Mouse (Mus musculus) intestine, embryonic 15.5 days (tissue): ENCODE data around the gene Rplp0. TPM values are rescaled to one million over a fixed set of nuclear protein-coding genes. Genes with fewer than 3 reads are reported as not detected.
A peak's percentile ranks its signal among the peaks of the same experiment; 100 is the strongest.

ENCODE experiments used
- ATAC-seq: fragments of 200-750 bp; cut with Nextera tagmentation; 2 replicates; pipeline ENCODE4 v1.8.0; 2017; ENCODE audit warnings: moderate TSS enrichment, moderate library complexity
- H3K27ac ChIP-seq: fragments of 300-500 bp; sonication (generic); 2 replicates; pipeline ENCODE4 v1.5.1; 2015; ENCODE audit warnings: mild to moderate bottlenecking, inconsistent platforms
- H3K27me3 ChIP-seq: fragments of 300-500 bp; sonication (generic); replicated peaks from 2 replicates; pipeline ENCODE4 v1.6.1; 2015; ENCODE audit warnings: inconsistent platforms
- H3K36me3 ChIP-seq: fragments of 300-500 bp; sonication (generic); 2 replicates; pipeline ENCODE4 v1.6.1; 2015; ENCODE audit warnings: inconsistent platforms
- H3K4me1 ChIP-seq: fragments of 300-500 bp; sonication (generic); replicated peaks from 2 replicates; pipeline ENCODE4 v1.6.1; 2015; ENCODE audit warnings: inconsistent platforms
- H3K4me2 ChIP-seq: fragments of 300-500 bp; sonication (generic); replicated peaks from 2 replicates; pipeline ENCODE4 v1.6.1; 2015; ENCODE audit warnings: mild to moderate bottlenecking, inconsistent platforms
- H3K4me3 ChIP-seq: fragments of 300-500 bp; sonication (generic); replicated peaks from 2 replicates; pipeline ENCODE4 v1.5.1; 2015; ENCODE audit warnings: inconsistent platforms
- H3K9ac ChIP-seq: fragments of 300-500 bp; sonication (generic); 2 replicates; pipeline ENCODE4 v1.6.1; 2015; ENCODE audit warnings: inconsistent platforms
- H3K9me3 ChIP-seq: fragments of 300-500 bp; sonication (generic); 2 replicates; pipeline ENCODE4 v1.6.1; 2016; ENCODE audit warnings: inconsistent platforms
- WGBS: fragments of 180-500 bp; shearing (Covaris S2); methylation state at CpG from one replicate; pipeline ENCODE4 v1.1.7; 2015; 5-methylcytosine and 5-hydroxymethylcytosine counted together
- polyA plus RNA-seq: library from polyadenylated mRNA; unstranded; fragments of >200 nt; fragmentation: Nextera tagmentation; extraction: Ambion mirVana; gene quantifications from 2 replicates; pipeline ENCODE4 v1.2.1, GENCODE M21; 2015

Gene Rplp0
- polyA plus RNA-seq, 1 experiment from 2014 or later, result 1,607 TPM

DNA sequence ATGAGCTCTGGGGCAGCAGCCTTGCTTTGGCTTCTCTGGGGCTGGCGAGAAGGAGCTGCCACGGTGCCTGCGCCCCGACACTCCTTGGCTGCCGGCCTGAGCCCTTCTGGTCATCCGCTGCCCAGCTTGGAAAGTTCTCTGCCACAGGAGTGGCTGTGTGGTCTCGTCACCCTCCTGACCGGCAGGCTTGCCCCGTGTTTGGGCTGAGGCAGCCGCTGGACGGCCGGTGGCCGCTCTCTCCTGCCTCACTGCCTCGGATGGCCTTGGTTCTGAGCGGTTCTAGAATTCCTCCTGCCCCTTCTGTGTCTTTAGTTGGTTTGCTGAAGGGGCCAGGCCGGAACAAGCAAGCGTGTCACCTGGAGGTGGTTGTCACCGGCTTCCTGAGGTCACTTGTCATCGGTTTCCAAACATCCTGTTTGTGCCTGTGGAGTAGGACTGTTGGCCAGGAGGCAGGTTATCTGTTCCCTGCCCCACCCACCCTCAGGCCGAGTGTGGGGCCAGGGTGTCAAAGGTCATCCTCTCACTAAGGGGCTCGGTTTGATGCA is 38.9 kb upstream of the Rplp0 start:
- no peaks in the 10 kb centered on the region for H3K9me3 ChIP-seq
- H3K4me1 ChIP-seq, result peaks cover 57% of the 10 kb centered on the region
- WGBS, result 56% methylated on average over 21 of the region's 21 CpGs
- no peak for ATAC-seq
- no peaks in the 10 kb centered on the region for H3K27me3 ChIP-seq
- H3K9ac ChIP-seq, result peak overlapping the region; percentile 20; the same call in 1 of the 2 replicates
- H3K4me2 ChIP-seq, result peak overlapping the region; percentile 30; the same call in 1 of the 2 replicates
- H3K36me3 ChIP-seq, result no peaks in the 10 kb centered on the region
- peak overlapping the region; percentile 79 for H3K27ac ChIP-seq
- no peak overlapping the region for H3K4me3 ChIP-seq

DNA sequence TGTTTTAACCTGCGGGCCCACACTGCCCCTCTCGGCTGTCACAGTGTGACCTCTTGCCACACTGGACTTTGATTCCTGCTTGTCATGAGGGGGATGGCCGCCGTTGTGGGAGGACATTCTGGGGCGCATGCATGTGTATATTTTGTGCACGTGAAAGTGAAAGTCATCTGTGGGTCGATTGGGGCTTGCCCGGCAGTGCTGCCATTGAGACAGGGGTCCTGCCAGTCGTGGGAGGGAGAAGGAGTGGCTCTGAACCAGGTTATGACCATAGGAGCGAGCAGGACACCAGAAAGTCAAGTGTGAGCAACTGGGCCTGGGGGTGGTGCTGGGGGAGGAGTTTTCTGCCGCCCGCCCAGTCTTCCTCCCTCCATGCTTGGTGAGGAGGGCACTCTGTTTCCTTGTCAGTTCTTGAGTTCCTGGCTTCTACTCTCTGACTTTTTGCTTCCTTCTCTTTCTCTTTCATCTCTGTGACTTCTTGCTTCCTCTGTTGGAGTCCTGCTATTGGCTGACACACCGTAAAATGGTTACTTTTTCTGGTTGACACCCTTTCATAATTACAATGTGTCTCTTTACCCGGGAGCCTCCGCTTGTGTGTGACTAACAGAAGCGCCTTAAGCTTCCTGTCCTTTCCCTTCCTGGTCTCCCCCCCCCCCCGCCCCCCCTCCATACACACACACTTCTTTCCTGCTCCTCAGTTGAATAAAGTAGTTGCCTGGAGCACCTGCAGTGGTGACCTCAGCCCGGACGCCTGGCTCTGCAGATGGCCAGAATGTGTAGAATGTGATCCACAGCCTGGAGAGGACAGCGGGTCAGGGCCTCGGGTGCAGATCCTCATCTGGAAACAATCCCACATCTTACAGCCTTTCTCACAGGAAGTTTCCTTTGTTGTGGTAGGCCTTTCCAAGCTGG is 37.5 kb upstream of the Rplp0 start:
- H3K4me1 ChIP-seq, result peaks cover 59% of the 10 kb centered on the region
- 44% methylated on average over 21 of the region's 21 CpGs for WGBS
- H3K9ac ChIP-seq, result no peak overlapping the region
- no peaks in the 10 kb centered on the region for H3K36me3 ChIP-seq
- H3K27ac ChIP-seq, result peak overlapping the region; percentile 79
- no peaks in the 10 kb centered on the region for H3K27me3 ChIP-seq
- 0 out of 2 replicates have a peak overlapping the region, but pooled peaks have one; percentile 2 for H3K4me3 ChIP-seq
- H3K4me2 ChIP-seq, result peak overlapping the region; percentile 31
- no peaks in the 10 kb centered on the region for H3K9me3 ChIP-seq
- peak; percentile 48 for ATAC-seq

DNA sequence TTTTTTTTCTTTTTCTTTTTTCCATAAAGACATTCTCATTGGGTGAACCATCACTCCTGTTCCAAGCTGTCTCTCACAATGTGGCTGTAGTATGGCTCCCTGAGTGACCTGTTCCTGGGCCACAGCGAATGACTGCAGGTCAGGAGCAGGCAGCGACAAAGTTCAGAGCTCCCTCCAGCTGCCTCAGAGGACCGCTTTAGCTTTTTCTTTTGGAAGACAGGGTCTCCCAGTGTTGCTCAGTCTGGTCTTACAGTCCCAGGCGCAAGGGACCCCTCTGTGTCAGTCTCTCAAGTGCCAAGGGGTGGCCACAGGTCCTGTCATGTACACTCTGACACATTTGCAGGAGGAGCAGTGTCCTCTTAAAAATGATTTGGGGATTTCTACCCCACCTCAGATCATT is 36.7 kb upstream of the Rplp0 start:
- H3K36me3 ChIP-seq, result no peaks in the 10 kb centered on the region
- no peak overlapping the region for H3K9ac ChIP-seq
- H3K27me3 ChIP-seq, result no peaks in the 10 kb centered on the region
- no peak for ATAC-seq
- no peaks in the 10 kb centered on the region for H3K9me3 ChIP-seq
- WGBS, result 92% methylated on average over 4 of the region's 4 CpGs
- peaks cover 59% of the 10 kb centered on the region for H3K4me1 ChIP-seq
- peak overlapping the region; percentile 79 for H3K27ac ChIP-seq
- H3K4me3 ChIP-seq, result no peak overlapping the region
- H3K4me2 ChIP-seq, result no peak overlapping the region

DNA sequence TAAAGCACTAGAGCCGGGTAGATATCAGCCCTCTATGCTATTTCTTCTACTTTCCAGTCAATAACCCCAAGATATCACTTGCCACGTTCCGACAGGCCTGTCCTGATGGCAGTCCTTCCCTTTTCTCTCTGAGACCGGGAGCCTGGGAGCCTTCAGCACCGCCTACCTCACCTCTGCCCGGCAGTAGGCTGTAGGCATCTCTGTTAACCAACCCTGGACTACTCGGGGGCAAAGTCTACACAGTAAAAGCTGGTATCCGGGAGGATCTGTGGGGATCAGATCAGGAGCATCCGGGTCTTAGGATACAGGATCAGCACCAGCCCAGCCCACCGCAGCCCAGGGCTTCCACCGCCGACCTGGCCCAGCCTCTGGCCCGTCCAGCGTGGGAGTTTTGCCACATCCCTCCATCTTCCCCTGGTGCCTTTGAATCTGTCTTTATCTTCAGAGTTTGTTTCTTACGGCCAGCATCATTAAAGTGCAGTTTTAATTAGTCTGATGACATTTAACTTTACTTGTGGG is 36.2 kb upstream of the Rplp0 start:
- no peak overlapping the region for H3K4me2 ChIP-seq
- no peaks in the 10 kb centered on the region for H3K36me3 ChIP-seq
- peak overlapping the region; percentile 79 for H3K27ac ChIP-seq
- H3K9me3 ChIP-seq, result no peaks in the 10 kb centered on the region
- no peak overlapping the region for H3K9ac ChIP-seq
- H3K27me3 ChIP-seq, result no peaks in the 10 kb centered on the region
- 61% methylated on average over 15 of the region's 15 CpGs for WGBS
- peaks cover 59% of the 10 kb centered on the region for H3K4me1 ChIP-seq
- ATAC-seq, result peak; percentile 61
- H3K4me3 ChIP-seq, result no peak overlapping the region

DNA sequence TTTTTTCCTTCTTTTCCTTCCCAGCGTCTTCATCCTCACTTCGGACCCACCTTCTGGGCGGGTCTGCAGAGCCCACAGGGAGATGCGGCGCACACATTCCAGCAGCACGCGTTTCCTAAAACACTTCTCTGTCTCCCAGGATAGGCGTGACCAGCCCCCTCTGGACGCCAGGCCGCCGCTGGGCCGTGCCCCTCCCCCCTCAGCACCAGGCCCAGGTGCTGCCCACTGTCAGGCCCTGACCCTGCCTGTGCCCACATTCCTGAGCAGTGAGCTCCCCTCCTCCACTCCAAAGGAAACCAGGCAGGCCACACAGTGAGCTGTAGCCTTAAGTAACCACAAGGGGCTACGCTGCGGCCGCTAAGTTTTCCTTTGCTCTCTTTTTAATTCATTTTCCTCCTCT is 35.3 kb upstream of the Rplp0 start:
- Histone ChIP-seq H3K4me1 (peaks cover 63% of the 10 kb centered on the region), H3K27ac (peak overlapping the region; percentile 72), H3K9me3 (no peaks in the 10 kb centered on the region), H3K9ac (no peak overlapping the region), H3K27me3 (no peaks in the 10 kb centered on the region), H3K4me3 (no peak overlapping the region), H3K36me3 (no peaks in the 10 kb centered on the region), H3K4me2 (peak overlapping the region; percentile 42)
- 13% methylated on average over 15 of the region's 15 CpGs for WGBS
- ATAC-seq, result peak; percentile 21; the same call in 1 of the 2 replicates

DNA sequence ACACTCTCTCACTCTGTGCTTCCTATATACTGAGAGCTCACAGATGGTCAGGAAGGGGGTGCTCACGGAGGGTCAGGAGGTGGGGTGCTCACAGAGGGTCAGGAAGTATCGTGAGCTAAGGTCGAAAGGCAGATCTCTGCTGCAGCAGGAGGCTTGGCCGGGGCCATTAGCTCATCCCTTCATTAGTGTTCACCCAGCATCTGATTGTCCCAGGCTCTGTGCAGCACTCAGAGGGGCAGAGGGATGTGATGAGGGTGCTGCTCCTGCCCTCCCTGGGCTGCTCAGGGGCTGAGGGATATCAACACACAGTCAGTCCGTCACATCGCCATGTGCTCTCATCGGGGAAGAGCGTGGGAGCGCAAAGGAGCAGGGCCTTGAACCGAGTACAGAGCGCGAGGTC is 34.8 kb upstream of the Rplp0 start:
- Histone ChIP-seq H3K36me3 (no peaks in the 10 kb centered on the region), H3K9me3 (no peaks in the 10 kb centered on the region), H3K27ac (peak overlapping the region; percentile 72; the same call in 1 of the 2 replicates), H3K9ac (no peak overlapping the region), H3K4me2 (peak overlapping the region; percentile 42; the same call in 1 of the 2 replicates), H3K27me3 (no peaks in the 10 kb centered on the region), H3K4me1 (peaks cover 68% of the 10 kb centered on the region), H3K4me3 (no peak overlapping the region)
- 55% methylated on average over 12 of the region's 12 CpGs for WGBS
- ATAC-seq, result peak; percentile 12; the same call in 1 of the 2 replicates

DNA sequence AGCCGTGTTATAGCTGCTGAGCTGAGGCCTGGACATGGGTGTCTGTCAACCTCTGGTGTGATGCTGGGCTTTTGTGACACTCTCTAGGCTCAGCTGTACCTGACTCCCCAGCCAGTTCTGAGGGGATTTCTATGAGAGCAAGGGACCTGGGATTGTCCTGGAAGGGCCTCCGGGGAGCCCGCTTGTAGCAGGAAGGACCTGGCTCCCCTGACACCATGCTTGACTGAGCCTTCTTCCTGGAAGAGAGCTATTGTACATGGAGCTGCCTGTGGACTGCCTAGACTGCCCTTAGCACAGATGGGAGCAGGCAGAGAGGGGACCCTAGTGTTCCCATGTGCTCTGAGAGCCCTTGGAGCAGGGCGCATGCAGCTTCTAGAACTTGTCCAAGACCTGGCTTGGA is 33.9 kb upstream of the Rplp0 start:
- H3K27ac ChIP-seq, result no peak overlapping the region
- no peak for ATAC-seq
- H3K27me3 ChIP-seq, result no peaks in the 10 kb centered on the region
- no peak overlapping the region for H3K4me3 ChIP-seq
- no peaks in the 10 kb centered on the region for H3K36me3 ChIP-seq
- H3K9ac ChIP-seq, result no peak overlapping the region
- H3K9me3 ChIP-seq, result no peaks in the 10 kb centered on the region
- WGBS, result 89% methylated on average over 4 of the region's 4 CpGs
- H3K4me2 ChIP-seq, result no peak overlapping the region
- peaks cover 72% of the 10 kb centered on the region for H3K4me1 ChIP-seq

DNA sequence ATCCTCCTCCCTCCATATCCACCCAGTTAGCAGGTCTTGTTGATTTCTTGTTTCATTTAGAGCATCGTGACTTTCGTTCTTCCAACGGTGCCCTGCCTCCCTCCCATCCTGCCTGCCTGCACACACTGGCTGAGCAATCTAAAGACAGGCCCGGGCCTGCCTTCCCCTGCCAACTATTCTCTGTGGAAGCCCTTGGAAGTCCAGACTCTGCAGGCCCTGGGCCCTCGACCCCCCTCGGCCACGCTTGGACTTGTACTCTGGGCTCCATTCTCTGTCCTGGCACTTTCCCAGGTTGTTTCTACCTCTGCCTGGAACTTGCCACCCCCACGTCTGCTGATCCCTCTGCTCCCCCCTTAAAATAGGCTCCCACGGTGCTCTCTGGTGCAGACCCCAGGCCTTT is 33.3 kb upstream of the Rplp0 start:
- Histone ChIP-seq H3K36me3 (no peaks in the 10 kb centered on the region), H3K27me3 (no peaks in the 10 kb centered on the region), H3K4me1 (peaks cover 72% of the 10 kb centered on the region), H3K4me2 (no peak overlapping the region), H3K4me3 (no peak overlapping the region), H3K27ac (no peak overlapping the region), H3K9ac (no peak overlapping the region), H3K9me3 (no peaks in the 10 kb centered on the region)
- 82% methylated on average over 9 of the region's 9 CpGs for WGBS
- no peak for ATAC-seq

DNA sequence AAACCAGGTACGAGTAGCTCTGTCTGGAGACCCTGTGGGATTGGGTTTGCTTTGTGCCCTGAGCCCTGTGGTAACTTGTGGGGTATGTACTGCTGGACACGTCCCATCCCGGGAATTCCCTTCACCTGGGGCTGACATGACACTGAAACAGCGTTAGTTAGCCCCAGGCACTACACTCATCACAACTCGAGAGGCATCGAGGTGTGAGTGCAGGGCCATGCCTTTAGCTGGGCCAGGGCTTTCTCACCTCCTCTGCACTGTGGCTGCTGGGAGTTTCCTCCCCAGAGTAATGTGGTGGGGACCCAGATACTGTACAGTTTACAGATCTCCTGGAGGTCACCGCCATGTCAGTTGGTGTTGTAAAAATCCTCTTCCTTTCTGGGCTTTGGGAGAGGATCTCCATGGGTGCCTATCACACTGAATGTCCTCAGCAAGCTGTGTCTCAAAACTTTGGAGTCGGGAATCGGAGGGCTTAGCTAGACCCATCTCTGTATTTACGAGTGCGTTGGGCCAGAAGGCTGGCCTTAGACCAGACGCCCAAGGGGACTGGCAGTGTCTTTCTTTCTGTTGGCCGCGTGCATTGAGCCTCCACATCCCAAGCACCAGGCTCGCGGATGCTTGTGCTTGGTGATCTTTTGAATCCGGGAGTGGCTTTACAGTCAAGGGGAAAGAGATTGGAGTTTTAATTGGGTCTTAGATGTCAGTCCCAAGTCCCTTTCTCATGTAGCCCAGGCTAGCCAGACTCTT is 32.6 kb upstream of the Rplp0 start:
- Histone ChIP-seq H3K4me3 (no peak overlapping the region), H3K27me3 (no peaks in the 10 kb centered on the region), H3K4me1 (peaks cover 73% of the 10 kb centered on the region), H3K4me2 (no peak overlapping the region), H3K27ac (no peak overlapping the region), H3K9me3 (no peaks in the 10 kb centered on the region), H3K36me3 (no peaks in the 10 kb centered on the region), H3K9ac (no peak overlapping the region)
- ATAC-seq, result no peak
- WGBS, result 87% methylated on average over 17 of the region's 17 CpGs

DNA sequence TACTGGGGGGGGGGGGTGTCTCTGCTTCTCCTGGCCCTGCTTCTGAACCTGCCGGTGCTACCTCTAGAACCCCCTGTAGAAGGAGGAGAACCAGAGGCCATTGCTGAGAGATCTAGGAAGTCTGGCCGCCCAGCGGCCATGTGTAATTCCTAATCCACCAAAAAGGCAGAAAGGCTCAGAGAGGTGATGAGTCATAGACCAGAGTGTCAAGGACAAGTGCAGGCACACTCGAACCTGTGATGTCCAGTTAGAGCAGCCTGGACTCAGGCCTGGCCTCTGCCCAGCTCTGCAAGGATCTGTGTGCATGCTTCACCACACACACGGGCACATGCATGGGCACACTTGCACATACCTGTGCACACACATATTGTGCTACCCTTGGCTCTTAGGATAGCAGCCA is 31.1 kb upstream of the Rplp0 start:
- Histone ChIP-seq H3K36me3 (no peaks in the 10 kb centered on the region), H3K9ac (no peak overlapping the region), H3K27me3 (no peaks in the 10 kb centered on the region), H3K9me3 (no peaks in the 10 kb centered on the region), H3K4me3 (no peak overlapping the region), H3K4me1 (peaks cover 75% of the 10 kb centered on the region), H3K27ac (no peak overlapping the region), H3K4me2 (no peak overlapping the region)
- 81% methylated on average over 5 of the region's 5 CpGs for WGBS
- no peak for ATAC-seq

DNA sequence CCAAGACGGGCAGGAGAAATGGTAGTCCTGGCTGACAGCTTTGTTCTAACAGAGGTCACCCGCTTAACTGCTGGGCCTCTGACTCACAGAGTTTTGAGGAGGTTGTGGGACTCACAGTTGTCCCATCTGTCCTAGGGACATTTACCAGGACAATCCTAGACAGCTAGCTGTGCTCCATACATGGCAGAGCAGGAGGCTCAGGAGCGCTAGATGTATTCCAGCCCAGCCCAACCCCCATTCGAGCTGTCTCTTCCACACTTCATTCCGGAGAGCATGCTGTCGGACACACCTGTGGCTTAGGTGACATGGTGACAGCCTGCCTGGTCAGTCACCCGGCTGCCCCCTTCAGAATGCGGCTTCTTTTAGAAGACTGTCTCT is 29.9 kb upstream of the Rplp0 start:
- Histone ChIP-seq H3K4me2 (peak overlapping the region; percentile 24; the same call in 1 of the 2 replicates), H3K27ac (peak overlapping the region; percentile 76), H3K36me3 (no peaks in the 10 kb centered on the region), H3K4me3 (no peak overlapping the region), H3K4me1 (peaks cover 75% of the 10 kb centered on the region), H3K9ac (no peak overlapping the region), H3K27me3 (no peaks in the 10 kb centered on the region), H3K9me3 (no peaks in the 10 kb centered on the region)
- ATAC-seq, result no peak
- WGBS, result 36% methylated on average over 8 of the region's 8 CpGs
